Mouse (Mus musculus) ZHBTc4 (cell line): ENCODE data around the gene Tanc2.

Source experiments
- DNase-seq: peaks from one replicate; pipeline ENCODE4 v3.0.0-alpha.2; 2011; ENCODE audit warnings: low read depth, low spot score

Tanc2 gene

GRCm38 (mm10) chr11:105952111-105952510 is 362.3 kb downstream of the Tanc2 start:
- DNase-seq = no peak

GRCm38 (mm10) chr11:105952911-105953386 is 363.2 kb downstream of the Tanc2 start, which contains the start of gene Cyb561:
Gene Cyb561, minus strand, starts transcription at chr11:105953336.
- DNase-seq = peak; percentile 79

DNA sequence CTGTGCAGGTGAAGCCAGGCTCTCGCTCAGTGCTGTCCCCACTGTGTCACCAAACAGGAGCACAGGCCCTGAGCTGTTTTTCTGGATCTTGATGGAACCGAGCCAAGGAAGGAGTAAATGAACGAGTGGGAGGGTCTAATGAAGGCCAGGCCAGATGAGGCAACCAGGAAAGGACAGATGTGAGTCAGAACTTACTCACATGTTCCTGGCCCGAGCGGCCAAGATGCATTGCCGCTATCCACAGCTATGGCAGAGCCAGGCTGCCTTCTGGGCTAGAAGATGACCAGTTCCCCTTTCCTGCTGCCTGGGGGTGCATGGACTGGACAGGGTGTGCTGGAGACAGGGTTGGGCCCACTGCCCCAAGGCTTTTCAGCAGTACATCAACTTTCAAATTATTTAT is 363.6 kb downstream of the Tanc2 start:
- DNase-seq = no peak

- DNase-seq = peak; percentile 87
These were observed 366.1 kb downstream of the Tanc2 start for GRCm38 (mm10) chr11:105955815-105956430.

GRCm38 (mm10) chr11:105957501-105957900 is 367.7 kb downstream of the Tanc2 start:
- DNase-seq = no peak

- DNase-seq = no peak
These were observed 368.8 kb downstream of the Tanc2 start for GRCm38 (mm10) chr11:105958566-105958965.

- no peak for DNase-seq
These were observed 369.6 kb downstream of the Tanc2 start for GRCm38 (mm10) chr11:105959355-105959754.

DNA sequence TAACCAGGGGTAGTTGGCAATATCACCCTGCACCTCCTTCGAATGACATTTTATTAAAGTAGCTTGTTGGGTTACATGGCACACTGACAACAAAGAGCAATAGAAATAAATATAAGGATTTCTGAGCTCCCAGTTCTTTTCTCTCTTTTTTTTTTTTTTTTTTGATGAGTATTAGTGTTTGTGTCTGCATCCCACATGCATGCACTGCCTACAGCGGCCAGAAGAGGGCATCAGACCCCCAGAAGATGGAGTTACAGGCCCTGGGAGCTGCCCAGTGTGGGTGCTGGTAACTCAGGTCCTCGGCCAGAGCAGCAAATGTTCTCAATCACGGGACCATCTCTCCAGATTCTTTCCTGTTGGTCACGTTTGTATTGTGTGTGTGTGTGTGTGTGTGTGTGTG is 374.9 kb downstream of the Tanc2 start:
- peak; percentile 82 for DNase-seq

- DNase-seq = no peak
These were observed 376.5 kb downstream of the Tanc2 start for GRCm38 (mm10) chr11:105966288-105966687.

DNA sequence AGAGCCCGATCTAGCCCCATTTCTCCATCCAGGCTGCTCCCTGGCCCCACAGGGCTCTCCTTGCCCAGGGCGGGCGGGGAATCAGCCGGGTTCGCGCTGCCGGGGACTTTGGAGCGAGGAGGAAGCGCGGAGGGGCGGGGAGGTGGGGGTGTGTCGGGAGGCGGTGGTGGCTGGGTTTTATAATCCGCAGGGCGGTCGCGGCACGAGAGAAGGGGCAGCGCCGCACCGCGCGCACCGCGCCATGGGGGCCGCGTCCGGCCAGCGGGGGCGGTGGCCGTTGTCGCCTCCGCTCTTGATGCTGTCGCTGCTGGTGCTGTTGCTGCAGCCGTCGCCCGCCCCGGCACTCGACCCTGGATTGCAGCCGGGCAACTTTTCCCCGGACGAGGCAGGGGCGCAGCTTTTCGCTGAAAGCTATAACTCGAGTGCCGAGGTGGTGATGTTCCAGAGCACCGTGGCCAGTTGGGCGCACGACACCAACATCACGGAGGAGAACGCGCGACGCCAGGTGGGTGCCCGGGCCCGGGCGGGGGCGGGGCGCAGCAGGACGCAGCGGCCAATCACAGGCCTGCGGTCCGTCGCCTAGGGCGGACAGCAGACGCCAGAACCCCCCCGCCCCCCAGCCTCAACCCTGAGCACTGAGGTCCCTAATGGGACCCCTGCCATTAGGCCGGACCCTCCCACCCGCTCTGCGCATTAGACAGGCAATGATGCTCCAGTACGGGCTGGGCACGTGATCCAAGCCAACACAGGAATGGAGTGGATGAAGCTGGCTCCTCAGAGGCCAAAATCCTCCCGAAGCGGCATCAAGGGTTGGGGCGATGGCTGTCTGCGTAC is 378.2 kb downstream of the Tanc2 start, which contains the start of gene Ace:
Ace (plus strand) TSS at position 205 of the 834 bp plus-strand sequence.
- peak; percentile 51 for DNase-seq

DNA sequence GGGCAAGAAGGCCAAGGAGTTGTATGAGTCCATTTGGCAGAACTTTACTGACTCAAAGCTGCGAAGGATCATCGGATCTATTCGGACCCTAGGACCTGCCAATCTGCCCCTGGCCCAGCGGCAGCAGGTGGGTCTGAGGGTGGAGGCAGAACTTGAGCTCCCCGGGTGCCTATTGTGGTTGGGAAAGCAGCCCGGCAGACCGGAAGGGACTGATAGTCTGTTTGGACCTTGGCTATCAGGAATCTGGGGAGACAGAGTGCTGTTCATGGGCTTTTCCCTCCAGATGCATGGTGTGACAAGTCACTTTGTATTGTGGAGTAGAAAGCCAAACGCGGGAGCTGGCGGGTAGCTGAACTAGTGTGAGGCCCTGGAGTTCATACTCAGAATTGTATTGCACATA is 379.2 kb downstream of the Tanc2 start:
- no peak for DNase-seq

- no peak for DNase-seq
These were observed 379.7 kb downstream of the Tanc2 start for GRCm38 (mm10) chr11:105969516-105969915.

- no peak for DNase-seq
These were observed 384.8 kb downstream of the Tanc2 start for GRCm38 (mm10) chr11:105974593-105974992.

DNA sequence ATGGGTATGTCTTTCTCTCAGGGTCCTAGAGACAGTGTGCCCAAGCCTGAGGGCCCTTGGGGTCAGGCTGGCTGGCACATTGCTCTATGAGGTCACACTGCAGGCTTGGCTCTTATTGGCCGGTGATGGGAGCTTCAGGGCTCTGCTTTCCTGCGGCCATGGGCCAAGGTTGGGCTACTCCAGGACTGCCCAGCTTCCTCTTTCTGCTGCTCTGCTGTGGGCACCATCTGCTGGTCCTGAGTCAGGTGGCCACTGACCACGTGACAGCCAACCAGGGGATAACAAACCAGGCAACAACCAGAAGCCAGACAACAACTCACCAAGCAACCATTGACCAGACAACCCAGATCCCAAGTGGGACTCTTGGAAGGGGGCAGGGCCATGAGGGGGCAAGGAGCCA is 385.3 kb downstream of the Tanc2 start:
- no peak for DNase-seq

- no peak for DNase-seq
These were observed 385.9 kb downstream of the Tanc2 start for GRCm38 (mm10) chr11:105975636-105976035.

- no peak for DNase-seq
These were observed 388.4 kb downstream of the Tanc2 start for GRCm38 (mm10) chr11:105978232-105978631.

DNA sequence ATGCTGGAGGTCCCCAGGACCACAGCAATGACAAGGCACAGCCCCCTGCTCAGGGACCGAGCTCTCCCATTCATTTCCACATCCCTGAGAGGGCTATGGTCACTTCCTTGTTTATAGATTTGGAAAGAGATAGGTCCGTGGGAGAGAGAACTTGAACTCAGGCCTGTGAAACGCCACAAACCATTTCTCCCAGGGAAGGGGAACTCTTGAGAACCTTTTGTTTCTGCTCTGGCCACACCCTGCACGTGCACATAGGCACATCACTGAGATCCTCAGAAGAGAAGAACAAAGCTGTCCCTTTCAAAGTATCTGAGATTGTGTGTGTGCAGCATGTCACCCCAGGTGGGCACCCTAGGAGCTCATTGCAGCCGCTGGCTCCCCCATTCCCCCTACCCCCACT is 388.8 kb downstream of the Tanc2 start:
- no peak for DNase-seq
